Mouse (Mus musculus): ENCODE measurements around the gene Gm10190. TPM values are rescaled to one million over a fixed set of nuclear protein-coding genes. Genes with fewer than 3 reads are reported as not detected.

Gm10190 gene
- total RNA-seq, 4 experiments from 2014 or later: not detected

Other genes with a start within 250 kb of the Gm10190 start
- gene Galm, start 246.1 kb downstream of the Gm10190 start, total RNA-seq (2022): 10 to 100 TPM; 17.8 to 21.2 (median 19.7) TPM
- gene Srsf7, start 166.2 kb downstream of the Gm10190 start, total RNA-seq (2022): 10 to 100 TPM; 39.2 to 44.4 (median 41.9) TPM
- under 1 TPM in 1 of 4 experiments, not detected in 3; 0.11 TPM for gene Ttc39d, start 166.1 kb downstream of the Gm10190 start, total RNA-seq (2022)
- 1 to 10 TPM; 3.9 to 4.6 (median 4.4) TPM for gene Gemin6, start 149.1 kb downstream of the Gm10190 start, total RNA-seq (2022)
- gene Morn2, start 83.3 kb downstream of the Gm10190 start, total RNA-seq (2022): 10 to 100 TPM; 13.2 to 17.9 (median 15.3) TPM
- 1 to 10 TPM; 4.5 to 7.6 (median 6.1) TPM for gene Dhx57, start 83.1 kb downstream of the Gm10190 start, total RNA-seq (2022)
- under 1 TPM in 1 of 4 experiments, not detected in 3; 0.37 TPM for gene Arhgef33, start 66.1 kb downstream of the Gm10190 start, total RNA-seq (2022)
- gene Sos1, start 106.9 kb upstream of the Gm10190 start, total RNA-seq (2022): 10 to 100 TPM; 10.6 to 13.2 (median 12.2) TPM
- under 1 TPM in 3 of 4 experiments, not detected in 1; 0.11 to 0.26 (median 0.25) TPM for gene Cdkl4, start 204.3 kb upstream of the Gm10190 start, total RNA-seq (2022)